Mouse (Mus musculus): ENCODE measurements around the gene Atxn10.
"Not testable (repeated sequence)": the region's sequence is repeated elsewhere in the genome, so short reads cannot be mapped to it uniquely, and the experiment has no call there.

Atxn10 gene

GRCm38 (mm10) chr15:85335671-85336300, at the start of gene Atxn10:
TSS of gene Atxn10 (plus strand) at chr15:85336245.
- DNase-seq = peak in 1 of 2 experiments; percentile 35

- DNase-seq = no peak
These were observed 41.4 kb upstream of the Atxn10 start for GRCm38 (mm10) chr15:85294632-85295031.

GRCm38 (mm10) chr15:85295544-85295943, 40.5 kb upstream of the Atxn10 start:
- DNase-seq = no peak

GRCm38 (mm10) chr15:85295977-85296376, 40.1 kb upstream of the Atxn10 start:
- DNase-seq = no peak

GRCm38 (mm10) chr15:85296538-85296937, 39.5 kb upstream of the Atxn10 start:
- DNase-seq = no peak

DNA sequence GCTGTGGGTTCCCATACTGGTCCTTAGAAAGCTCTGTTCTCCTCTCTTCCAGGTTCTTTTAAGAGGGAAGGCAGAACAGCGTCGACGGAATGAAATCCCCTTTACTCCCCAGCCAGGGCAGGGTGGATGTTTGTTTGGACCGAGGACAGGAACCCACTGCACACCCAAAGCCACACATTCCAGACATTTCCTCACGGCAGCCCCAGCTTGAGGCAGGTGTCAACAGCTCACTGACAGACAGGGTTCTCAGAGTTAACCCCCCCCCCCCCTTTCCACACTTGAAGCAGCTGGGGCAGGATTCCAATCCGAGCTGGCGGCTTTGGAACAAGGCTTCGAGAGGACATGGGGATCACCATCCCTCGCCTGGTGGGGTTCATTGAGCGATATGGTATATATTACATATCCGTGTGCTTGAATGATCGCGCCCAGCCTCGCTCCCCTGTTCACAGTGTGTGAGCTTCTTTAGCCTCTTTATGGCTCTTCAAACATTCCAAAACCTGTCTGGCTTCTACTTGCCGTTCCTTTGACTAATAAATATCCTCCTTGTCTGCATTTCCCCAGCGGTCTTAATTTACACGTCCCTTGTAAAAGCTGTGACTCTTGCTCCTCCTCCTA, 37.8 kb upstream of the Atxn10 start:
- no peak for DNase-seq

DNA sequence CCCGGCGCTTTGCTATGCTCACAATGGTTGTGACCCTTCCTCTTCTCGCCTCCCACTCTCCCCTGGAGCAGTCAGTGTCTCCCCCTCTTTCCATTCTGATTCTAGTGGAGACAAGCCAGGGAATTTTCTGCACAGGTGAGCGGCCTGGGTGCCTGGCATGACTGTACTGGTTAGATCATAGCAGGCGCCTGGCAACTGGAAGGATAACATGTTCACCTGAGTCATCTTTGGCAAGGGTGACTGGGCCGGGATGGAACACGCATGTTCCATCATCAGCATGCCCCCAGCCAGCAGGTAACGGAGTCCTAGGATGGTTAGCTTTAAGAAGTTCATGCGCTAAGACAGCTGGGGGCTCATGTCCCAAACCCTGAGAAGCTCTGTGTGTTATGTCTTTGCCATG, 37.1 kb upstream of the Atxn10 start:
- peak; percentile 17 to 27 for DNase-seq

DNA sequence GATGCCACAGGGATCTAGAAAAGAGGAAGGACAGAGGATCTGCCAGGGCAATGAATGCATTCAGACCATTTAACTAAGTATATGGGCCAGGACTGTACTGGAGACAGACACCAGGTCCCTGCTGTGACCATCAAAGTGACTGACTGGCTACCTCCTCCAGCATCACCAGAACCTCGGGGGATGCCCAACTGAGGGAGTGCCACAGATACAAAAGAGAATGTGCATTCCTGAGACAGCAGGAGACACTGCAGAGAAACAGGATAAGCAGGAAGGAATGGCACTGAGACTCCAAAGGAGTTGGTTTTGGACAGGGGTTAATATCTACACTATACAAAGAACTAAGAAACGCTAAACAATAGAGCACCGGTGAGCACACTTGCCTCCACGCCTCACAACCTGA, 32.8 kb upstream of the Atxn10 start:
- DNase-seq = no peak

- DNase-seq = no peak
These were observed 32.1 kb upstream of the Atxn10 start for GRCm38 (mm10) chr15:85303976-85304375.

GRCm38 (mm10) chr15:85307061-85307660, 28.9 kb upstream of the Atxn10 start:
- DNase-seq = no peak

DNA sequence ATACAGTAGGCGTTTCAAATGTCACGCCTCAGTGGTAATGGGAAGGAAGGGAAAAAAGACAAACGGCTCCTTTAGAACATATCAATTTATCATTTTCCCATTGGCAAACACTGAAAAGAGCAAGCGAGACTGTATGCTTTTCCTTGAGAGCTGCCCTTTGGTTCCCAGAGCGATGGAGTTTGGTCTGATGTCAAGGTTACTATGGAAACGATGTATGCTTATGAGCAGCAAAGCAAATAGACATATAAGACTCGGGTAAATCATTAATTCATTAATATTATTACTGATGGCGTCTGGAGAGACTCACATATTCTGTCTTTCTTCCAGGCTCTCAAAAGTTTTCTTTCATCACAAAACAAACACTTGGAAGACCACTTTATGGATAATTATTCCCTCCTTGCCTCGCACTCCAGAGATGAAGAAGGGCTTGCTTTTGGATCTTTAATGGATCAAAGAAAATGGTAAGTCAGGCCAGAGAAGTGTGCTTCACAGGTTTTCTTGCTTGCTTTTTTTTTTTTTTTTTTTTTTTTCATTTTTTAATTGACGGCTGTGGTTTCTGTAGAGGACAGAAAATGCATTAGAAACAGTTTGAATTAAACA, 24.9 kb upstream of the Atxn10 start:
- no peak for DNase-seq

GRCm38 (mm10) chr15:85315378-85316025, 20.5 kb upstream of the Atxn10 start:
- DNase-seq = peak; percentile 83 to 86

DNA sequence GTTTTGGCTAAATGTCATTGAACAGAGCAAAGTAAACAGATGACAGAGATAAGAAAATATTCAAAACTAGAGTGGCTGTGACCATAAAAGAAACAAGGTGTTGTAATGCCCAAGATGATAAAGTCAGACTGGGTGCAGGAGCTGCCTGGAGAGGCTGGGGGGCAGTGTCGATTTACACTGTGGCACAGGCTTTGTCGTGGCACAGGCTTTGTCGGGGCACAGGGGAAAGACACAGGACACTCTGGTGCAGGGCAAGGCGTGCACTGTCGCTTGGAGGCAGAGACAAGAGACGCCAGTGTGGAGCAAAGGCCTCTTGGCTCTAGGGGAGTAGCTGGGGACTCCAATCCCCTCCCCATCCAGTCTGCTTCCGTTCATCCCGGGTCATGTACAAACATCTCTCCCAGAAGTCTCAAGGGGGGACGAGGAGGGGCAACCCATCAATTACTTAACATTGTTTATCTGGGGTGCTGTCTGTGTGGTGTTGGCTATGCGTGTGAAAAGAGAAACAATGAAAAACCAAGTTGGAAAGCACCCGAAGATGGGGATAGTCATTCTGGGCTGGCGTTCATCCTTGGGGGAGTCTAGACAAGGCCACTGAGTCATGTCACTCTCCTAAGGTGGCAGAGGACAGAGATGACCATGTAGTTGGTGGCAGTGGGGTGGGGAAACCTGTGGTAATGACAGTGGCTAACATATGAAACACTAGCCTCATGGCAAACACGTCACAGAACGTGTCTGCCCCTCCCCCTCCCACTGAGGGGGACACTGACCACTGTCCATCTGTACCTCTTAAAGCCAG, 19.5 kb upstream of the Atxn10 start:
- DNase-seq = no peak

DNA sequence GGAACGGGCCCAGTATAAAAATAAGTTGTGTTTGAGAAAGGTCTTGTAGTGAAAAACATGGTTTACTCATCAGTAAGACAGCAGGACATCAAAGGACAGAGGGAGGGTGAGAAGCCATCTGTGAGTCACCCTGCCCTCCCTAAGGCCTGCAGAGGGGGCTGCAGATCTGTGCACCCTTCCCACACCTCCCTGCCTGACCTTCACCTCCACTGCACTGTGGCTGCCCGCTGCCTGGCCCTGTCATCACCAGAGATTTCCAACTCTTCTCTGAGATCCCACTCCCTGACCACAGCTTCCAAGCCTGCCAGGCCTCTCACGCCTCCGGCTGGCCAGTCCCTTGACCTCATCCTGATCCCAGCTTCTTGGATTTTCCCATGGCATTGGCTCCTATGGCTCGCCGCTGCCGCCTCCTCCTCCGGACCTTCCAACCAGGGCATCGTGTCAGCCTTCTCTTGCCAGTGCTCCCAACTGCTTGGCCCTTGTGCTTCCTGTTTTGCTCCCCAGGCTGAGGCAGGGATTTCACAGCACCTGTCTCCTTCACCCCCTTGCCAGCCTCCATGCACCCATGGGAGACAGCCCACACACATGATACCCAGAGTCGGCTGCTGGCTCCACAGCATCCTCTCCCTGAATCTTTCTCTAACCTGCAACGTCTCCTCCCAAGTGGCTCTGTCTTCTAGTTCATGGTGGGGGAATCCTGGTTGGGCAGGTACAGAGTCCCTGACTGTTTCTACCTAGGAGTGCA, 15.9 kb upstream of the Atxn10 start:
- DNase-seq = no peak

- no peak for DNase-seq
These were observed 12.8 kb upstream of the Atxn10 start for GRCm38 (mm10) chr15:85323214-85323613.

GRCm38 (mm10) chr15:85324426-85324825, 11.6 kb upstream of the Atxn10 start:
- DNase-seq = no peak

DNA sequence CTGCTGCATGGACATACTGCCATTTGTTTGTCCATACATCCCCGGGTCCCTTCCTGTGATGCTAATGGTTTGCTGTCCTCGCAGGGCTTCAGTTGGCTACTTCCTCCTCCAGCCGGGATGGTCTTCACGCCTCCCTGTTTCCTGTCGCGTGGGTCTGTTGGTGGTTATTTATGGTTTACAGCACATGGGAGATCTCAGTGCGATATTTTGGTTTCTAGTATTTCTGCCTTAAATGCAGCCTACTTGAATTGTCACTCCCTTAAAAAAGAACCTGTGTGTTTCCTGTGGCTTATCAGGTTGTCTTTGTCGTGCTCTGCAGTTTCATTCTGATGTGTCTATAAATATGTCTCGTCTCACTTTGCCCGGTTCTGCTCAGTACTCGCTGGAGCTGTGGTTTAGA, 8.2 kb upstream of the Atxn10 start:
- no peak for DNase-seq

DNA sequence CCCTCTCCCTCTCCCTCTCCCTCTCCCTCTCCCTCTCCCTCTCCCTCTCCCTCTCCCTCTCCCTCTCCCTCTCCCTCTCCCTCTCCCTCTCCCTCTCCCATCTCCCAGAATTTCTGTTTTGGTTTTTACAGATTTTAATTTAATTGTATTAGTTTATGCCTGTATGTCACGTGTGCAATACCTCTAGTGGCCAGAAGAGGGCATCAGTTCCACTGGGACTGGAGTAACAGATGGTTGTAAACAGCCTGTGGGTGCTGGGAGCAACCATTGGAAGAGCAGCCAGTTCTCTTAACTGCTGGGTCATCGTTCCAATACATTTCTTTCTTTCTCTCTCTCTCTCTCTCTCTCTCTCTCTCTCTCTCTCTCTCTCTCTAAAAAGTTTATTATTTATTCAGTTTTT, 7.6 kb upstream of the Atxn10 start:
- DNase-seq = not testable (repeated sequence)

DNA sequence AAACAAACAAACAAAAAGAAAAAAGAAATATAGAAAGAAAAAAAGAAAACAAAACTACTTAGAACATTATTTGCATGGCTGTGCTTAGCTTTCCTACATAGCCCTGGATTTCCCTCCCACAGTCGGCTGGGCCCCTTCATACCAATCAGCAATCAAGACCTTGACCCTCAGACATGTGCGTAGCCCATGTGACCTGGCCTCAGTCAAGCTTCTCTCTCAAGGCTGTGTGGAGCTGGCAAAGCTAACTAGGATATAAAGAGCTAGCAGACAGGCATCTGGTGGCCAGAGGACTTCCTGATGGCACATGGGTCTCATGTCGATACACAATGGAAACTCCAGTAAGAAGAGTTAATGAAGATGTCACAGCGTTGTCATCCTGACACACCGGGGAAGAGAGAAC, 6.9 kb upstream of the Atxn10 start:
- no peak for DNase-seq

- no peak for DNase-seq
These were observed 6.0 kb upstream of the Atxn10 start for GRCm38 (mm10) chr15:85330024-85330423.

- not testable (repeated sequence) for DNase-seq
These were observed 2.5 kb upstream of the Atxn10 start for GRCm38 (mm10) chr15:85333511-85333910.

DNA sequence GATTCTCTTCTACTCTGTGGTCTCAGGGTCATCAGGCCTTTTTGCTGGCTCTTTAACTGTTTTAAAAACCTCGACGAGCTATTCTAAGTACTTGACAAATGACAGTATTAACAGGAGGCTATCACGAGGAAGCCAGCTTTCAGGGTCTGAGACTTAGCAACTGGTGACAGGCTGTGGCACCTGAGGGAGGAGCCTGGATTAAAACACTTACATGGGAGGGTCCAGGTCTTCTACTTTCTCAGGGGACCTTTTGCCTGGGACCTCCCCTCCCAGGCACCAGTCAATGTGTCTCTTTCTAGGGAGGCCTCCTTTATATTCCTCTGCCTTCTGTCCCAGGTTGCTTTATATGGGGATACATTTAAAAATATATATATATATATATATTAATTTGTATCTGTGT, 1.8 kb upstream of the Atxn10 start:
- DNase-seq = no peak
